Mouse (Mus musculus) frontal cortex, postnatal 14 days (tissue): ENCODE measurements around the gene Ahdc1.

Experiments used
- DNase-seq, 2 experiments: peaks; one replicate each; pipeline ENCODE4 v3.0.0; 2022; ENCODE audit warnings: low spot score in 2 of 2

The Ahdc1 gene

GRCm38 (mm10) chr4:133039116-133039819 is 28.2 kb downstream of the Ahdc1 start:
- DNase-seq = no peak

GRCm38 (mm10) chr4:133039832-133040231 is 28.8 kb downstream of the Ahdc1 start:
- no peak for DNase-seq

- DNase-seq = no peak
Observed at GRCm38 (mm10) chr4:133040241-133040904, 29.3 kb downstream of the Ahdc1 start.

GRCm38 (mm10) chr4:133042244-133042643 is 31.2 kb downstream of the Ahdc1 start:
- DNase-seq = no peak

DNA sequence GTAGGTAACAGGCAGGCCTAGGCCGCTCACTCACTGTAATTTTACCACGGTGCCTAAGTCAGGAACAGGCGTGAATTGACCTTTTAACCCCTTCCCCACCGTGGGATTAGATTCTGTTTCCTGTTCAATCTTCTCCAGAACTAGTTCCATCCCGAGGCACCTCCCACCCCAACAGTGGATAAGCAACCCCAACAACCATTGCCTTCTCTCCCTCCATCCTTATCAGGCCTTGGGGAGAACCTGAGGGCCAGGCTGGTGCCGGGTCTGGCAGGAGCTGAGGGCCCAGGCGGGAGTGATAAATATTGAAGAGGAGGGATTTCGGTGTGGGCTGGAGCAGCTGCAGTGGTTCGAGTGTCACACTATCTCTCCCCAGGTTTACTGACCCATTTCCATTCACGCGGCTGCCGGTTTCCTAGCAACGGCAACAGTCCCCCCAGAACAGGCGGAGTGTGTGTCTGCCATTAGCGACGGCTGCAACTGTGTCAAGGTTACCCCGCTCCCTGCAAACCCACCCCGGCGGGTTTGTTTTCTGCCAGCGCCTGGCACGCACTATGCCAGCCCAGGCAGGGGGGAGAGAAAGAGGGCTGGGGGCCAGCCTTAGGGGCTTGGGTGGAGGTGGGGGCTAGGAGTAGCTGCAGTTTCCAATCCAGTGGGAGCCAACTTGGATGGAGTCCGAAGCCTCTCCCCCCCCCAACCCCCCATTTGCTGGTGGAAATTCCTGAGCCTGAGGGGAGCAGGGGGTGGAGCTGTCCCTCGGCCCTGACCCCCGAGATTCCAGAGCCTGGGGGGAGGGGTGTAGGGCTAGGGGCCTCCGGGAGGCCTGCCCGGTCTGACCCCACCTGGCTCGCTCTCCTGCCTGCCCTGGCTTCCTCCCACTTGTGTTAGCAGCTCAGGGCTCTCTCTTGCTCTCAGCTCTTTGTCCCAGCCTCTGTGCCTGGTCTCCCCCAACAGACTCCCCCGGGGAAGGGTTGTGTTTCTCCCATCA is 31.9 kb downstream of the Ahdc1 start:
- DNase-seq = peak; percentile 55 to 61

DNA sequence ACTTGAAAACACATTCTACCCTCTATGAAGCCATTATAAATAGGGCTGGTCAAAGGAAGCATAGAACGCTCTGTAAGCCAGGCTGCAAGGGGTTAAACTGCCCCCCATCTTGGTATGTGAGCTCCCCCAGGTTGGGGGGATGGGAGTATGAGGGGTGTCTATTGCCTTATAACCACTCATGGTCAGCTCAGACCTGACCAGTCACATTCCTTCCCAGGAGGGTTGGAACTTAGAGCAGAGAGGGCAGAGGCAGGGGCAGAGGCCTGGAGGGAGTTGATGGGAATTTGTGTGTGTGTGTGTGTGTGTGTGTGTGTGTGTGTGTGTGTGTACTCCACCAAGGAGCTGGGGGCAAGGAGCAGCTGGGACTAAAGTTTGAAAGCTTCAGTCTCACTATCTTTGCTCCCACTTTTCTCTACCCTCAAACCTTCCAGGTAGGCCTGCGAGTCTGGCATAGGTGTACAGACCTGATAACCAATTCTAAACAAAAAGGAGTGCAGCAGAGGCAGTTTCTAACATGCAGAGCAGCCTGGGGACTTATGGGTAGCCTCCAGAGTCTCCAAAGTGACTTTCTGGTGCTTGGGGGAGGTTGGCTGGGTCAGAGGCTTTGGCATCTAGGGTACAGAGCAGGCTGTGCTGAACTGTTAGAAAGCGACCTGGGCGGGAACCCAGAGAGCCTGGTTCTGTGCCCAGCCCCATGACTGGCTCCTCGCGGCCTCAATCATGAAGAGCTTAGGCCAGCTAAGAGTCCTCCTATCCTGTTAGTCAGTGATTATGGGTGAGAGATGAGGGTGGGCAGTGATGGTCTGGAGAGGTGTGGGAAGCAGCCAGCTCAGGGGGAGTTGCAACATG is 33.0 kb downstream of the Ahdc1 start:
- DNase-seq = no peak

DNA sequence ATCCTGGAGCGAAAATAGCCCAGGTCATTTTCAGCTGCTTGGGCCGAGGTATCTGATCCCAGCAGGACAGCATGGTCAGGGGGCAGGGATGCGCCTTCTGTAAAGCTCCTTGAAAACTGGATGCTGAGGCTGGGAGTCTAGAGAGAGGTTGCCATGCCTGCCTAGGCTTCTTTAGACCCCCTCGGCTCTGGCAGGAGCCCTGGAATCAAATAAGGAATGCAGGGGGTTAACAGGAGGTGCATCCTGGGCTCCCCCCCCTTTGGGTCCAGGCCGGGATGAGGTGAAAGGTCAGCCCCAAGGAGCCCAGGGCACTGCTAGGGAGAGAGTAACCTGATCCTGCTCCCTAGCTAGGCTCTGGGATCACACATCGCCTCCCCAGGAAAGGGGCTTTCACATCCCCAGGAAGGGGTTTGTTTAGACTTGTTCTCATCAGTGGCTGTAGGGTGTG is 33.6 kb downstream of the Ahdc1 start:
- no peak for DNase-seq

- no peak for DNase-seq
Observed at GRCm38 (mm10) chr4:133045771-133046474, 34.9 kb downstream of the Ahdc1 start.

DNA sequence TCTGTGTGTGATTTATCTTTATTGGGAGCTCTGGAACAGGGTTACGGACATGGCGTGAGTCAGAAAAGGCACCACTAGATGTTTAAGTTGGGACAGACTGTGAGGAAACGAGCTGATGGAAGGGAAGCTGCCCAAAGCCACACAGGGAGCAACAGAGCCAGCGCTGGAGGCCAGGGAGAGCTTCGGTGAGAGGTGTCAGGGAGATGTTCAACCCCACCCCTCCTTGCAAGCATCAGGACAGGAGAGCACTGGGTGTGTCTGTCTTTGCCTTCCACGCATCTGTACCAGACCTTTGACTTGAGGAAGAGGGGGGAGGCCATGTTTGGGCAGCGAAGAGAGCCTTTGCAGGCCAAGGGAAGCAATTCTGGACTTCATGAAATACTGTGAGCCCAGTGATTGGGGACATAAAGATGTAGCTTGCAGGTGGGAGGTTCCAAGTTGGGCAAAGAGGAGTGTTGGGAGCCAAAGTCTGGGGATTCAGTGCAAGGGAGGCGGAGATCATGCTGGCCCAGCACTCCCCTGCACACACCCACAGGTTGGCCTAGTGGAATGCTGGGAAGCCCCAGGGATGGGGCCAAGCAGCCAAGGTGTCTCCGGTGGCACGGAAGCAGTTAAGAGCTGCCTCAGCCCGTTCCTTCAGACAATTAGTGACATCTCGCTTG is 35.8 kb downstream of the Ahdc1 start:
- no peak for DNase-seq

GRCm38 (mm10) chr4:133047353-133048105 is 36.5 kb downstream of the Ahdc1 start:
- DNase-seq = no peak

- no peak for DNase-seq
Observed at GRCm38 (mm10) chr4:133049071-133049920, 38.2 kb downstream of the Ahdc1 start.

- DNase-seq = no peak
Observed at GRCm38 (mm10) chr4:133050196-133050836, 39.3 kb downstream of the Ahdc1 start.

GRCm38 (mm10) chr4:133050837-133051549 is 39.9 kb downstream of the Ahdc1 start:
- DNase-seq = no peak

GRCm38 (mm10) chr4:133051550-133051865 is 40.4 kb downstream of the Ahdc1 start:
- no peak for DNase-seq

- no peak for DNase-seq
Observed at GRCm38 (mm10) chr4:133052029-133052745, 41.1 kb downstream of the Ahdc1 start.

DNA sequence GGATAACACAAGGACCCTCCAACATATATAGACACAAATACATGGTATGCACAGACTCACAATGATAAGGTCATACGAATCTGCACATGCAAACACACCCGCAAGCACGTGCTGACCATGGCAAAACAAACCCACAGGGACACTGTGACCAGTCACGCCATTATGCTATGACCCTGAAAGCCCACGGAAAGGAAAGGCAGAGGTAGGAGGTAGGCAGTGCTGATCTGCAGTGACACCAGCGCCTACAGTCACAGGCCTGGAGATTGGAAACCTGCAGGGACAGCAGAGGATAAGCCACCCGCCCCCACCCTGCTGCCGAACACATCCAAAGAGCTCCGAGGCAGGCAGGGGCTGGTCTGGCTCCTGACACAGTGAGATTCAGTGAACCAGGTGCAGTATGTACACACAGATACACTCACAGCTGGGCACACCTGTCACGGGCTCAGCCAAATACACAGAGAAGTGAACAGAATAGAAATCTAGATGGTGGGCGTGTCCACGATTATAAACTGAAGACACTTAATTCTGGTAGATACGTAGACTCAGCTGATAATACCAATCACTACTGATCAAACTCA is 42.0 kb downstream of the Ahdc1 start:
- no peak for DNase-seq
